Mouse (Mus musculus) cortical plate, adult 2 months (tissue): ENCODE results near the gene Josd2. TPM values are rescaled to one million over a fixed set of nuclear protein-coding genes. Genes with fewer than 3 reads are reported as not detected.

Experiments used
- H3K27ac ChIP-seq: fragments of 200-500 bp; 2 replicates; pipeline ENCODE4 v1.5.1; 2012; ENCODE audit warnings: low read length, control low read depth, inconsistent platforms; ENCODE audit not compliant: insufficient read depth
- H3K4me1 ChIP-seq: fragments of 200-500 bp; 2 replicates; pipeline ENCODE4 v1.6.1; 2011; ENCODE audit warnings: low read length; ENCODE audit not compliant: control insufficient read depth, insufficient read depth
- H3K4me3 ChIP-seq: fragments of 200-500 bp; 2 replicates; pipeline ENCODE4 v1.5.1; 2011; ENCODE audit warnings: mild to moderate bottlenecking, low read length, control low read depth; ENCODE audit not compliant: insufficient read depth
- CTCF ChIP-seq: fragments of 200-500 bp; IDR thresholded peaks from 2 replicates; pipeline ENCODE4 v1.5.1; 2011; ENCODE audit warnings: mild to moderate bottlenecking, control low read depth, low read length; ENCODE audit not compliant: insufficient read depth; ENCODE audit errors: extremely low read depth
- POLR2A ChIP-seq: fragments of 200-500 bp; IDR thresholded peaks from 2 replicates; pipeline ENCODE4 v1.6.1; 2011; ENCODE audit warnings: mild to moderate bottlenecking, low read length, control low read depth; ENCODE audit not compliant: insufficient read depth; ENCODE audit errors: extremely low read depth
- polyA plus RNA-seq: library from polyadenylated mRNA; depleted of rRNA; stranded (reverse); fragments of >200 nt; gene quantifications from 2 replicates; pipeline ENCODE4 v1.2.3, GENCODE M21; 2012

Josd2 gene
- polyA plus RNA-seq, 1 experiment, result 256 TPM

DNA sequence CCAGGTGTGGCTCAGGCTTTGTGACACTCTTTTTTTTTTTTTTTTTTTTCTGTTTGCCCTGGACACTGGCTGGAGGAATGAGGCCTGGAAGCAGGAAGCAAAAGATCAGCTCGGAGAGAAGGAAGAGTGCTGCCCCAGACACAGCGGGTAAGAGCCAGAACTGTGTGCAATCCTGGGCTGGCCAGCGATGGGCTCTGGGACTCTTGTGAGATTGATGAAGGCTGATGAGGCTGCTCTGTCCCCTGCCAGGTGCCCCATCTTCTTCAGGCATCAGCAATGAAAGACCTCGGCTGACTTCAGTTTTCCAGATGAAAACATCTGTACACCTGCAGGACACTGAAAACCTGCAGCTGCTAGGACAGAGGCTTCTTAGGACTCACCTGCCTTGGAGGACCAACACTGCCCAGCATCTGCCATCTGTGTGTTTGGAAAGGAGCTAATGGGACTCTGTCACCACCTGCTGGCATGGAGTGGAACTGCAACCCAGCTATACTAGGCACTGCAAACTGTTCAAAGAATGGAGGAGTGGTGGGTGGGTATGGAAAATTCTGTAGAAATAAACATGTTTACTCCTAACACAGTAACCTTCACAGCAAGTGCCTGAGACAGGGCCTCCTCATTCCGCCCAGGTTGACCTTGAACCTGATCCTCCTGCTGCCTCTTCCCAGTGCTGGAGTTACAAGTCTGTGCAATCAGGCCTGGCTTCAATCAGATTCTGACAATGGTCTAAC lies 17.2 kb downstream of the Josd2 start:
- no peaks in the 10 kb centered on the region for H3K4me1 ChIP-seq
- H3K27ac ChIP-seq, result peak overlapping the region; percentile 66; the same call in 1 of the 2 replicates
- TF ChIP-seq CTCF (peak; percentile 99), POLR2A (no peak)
- H3K4me3 ChIP-seq, result no peak overlapping the region

DNA sequence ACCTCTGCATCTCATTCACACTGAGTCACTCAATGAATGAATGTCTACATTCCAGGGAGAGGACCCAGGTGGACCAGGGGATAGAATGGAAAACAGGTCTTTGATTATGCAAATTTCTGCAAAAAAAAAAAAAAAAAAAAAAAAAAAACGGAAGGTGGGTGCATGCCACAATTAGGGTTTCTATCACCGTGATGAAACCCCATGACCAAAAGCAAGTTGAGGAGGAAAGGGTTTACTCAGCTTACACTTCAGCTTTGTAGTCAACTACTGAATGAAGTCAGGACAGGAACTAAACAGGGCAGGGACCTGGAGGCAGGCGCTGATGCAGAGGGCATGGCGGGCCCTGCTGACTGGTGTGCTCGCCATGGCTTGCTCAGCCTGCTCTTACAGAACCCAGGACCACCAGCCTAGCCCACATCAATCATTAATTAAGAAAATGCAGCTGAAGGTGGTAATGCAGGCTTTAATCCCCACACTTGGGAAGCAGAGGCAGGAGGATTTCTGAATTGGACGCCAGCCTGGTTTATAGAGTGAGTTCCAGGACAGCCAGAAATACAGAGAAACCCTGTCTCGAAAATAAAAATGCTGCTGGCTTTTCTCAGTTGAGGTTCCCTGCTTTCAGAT lies 17.9 kb downstream of the Josd2 start:
- H3K27ac ChIP-seq, result no peak overlapping the region

DNA sequence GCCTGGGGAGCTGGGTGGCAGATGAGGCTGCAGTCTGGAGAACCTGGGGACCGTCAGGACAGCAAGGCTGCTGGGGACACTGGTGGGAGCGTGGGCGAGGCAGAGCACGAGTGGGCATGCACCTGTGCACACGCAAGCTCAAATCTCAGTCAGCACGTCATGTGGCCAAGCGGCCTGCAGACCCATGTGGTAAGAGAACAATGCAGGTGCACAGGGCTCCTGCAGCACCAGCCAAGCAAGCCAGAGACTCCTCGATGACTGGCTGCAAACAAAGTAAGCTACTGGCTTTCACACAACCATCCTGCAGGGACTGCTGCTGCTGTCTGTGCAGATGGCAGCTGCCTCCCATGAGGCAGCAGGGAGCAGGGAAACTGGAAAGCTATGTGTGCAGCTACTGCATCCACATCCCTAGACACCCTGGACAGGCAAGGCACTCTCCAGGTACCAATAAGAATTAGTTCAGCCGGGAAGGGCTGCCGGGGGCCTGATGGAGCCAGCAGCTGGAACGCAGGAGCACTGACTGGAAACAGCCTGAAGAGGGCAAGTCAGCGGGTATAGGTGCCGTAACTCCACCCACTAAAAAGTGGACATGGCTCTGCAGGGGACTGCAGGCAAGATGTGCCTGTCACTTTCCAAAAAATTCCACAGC lies 19.3 kb downstream of the Josd2 start:
- Histone ChIP-seq H3K4me3 (no peak overlapping the region), H3K4me1 (no peaks in the 10 kb centered on the region), H3K27ac (0 out of 2 replicates have a peak overlapping the region, but pooled peaks have one; percentile 1)
- TF ChIP-seq CTCF, result no peak
- TF ChIP-seq POLR2A, result no peak

More for the DNA sequence above, 17.9 kb downstream of the Josd2 start:
- TF ChIP-seq CTCF, result no peak
- no peak for TF ChIP-seq POLR2A
- no peaks in the 10 kb centered on the region for H3K4me1 ChIP-seq
- H3K4me3 ChIP-seq, result no peak overlapping the region

DNA sequence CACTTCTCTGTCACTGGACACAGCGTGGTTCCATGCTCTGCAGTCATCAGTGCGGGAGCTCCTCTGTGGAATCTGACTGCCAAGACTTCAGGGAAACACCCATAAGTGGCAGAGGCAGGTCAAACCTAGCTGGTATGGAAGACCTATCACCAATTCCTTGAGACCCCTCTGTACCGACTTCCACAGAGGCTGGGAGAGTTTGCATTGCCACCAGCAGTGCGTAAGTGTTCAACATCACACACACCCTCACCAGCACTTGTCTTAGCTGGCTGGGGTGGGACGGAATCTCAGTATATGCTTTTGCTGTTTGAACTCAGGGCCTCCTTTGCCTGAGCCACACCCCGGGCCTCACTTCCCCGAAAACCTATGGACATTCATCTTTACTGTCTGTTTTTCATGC lies 20.2 kb downstream of the Josd2 start:
- no peak for TF ChIP-seq POLR2A
- no peak for TF ChIP-seq CTCF
- Histone ChIP-seq H3K4me3 (no peak overlapping the region), H3K27ac (no peak overlapping the region), H3K4me1 (no peaks in the 10 kb centered on the region)

DNA sequence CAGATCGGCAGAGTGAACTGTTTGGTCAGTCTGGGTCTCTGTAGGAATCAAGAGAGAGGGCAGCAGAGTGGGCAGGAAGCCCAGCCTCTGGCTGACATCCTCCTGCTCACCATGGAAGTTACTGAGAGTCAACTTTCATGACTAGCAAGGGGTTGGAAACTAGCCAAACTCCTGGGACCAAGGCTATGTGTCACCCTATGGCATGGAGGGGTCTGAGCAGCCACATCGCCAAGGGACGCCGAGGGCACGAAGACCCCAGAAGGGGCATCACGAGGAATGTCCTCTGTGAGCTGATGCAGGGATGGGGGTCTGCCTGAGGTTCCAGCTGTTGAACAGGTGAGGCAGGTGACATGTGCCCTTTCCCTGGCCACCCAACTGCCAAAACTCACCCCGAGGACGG lies 20.8 kb downstream of the Josd2 start:
- no peak overlapping the region for H3K4me3 ChIP-seq
- H3K27ac ChIP-seq, result no peak overlapping the region
- TF ChIP-seq POLR2A (no peak), CTCF (no peak)
- no peaks in the 10 kb centered on the region for H3K4me1 ChIP-seq

DNA sequence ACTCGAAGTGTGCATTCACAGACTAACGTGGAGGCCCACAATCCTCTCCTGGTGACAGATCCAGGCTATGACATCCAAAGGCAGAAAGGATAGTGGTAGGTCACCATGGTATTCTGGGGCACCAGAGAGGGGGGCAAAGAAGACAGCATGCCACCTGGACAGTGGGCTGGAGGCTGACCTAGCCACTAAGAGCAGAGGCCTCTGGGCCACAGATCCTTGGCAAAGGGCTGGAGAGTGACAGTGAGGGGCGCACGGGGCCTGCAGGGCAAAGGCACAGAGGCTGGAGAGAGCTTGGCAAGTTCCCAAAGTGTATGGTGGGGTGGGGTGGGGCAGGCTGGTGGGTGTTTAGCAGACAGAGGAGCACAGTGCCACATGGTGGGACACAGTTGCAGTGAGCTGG lies 22.5 kb downstream of the Josd2 start:
- H3K4me1 ChIP-seq, result peaks cover 4% of the 10 kb centered on the region
- H3K27ac ChIP-seq, result no peak overlapping the region
- no peak overlapping the region for H3K4me3 ChIP-seq
- no peak for TF ChIP-seq CTCF
- TF ChIP-seq POLR2A, result no peak

DNA sequence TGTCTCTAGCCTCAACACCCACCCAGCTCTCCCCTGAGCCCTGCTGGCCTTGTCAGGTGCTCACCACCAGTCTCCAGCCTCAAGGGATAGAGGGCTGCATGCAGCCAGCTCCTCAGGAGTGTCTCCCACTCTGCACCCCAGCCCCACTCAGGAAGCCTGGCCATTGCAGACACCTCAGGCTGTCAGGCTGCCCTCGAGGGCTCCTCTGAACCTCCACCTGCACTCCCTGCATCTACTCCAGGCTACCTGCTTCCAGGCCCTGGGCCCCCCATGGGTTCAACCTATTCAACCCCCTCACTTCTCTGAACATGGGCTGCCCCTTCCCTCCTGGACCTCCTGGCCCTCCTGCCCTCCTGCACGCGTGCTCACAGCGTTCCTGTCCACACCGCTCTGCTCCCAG lies 23.6 kb downstream of the Josd2 start:
- Histone ChIP-seq H3K4me3 (no peak overlapping the region), H3K27ac (no peak overlapping the region), H3K4me1 (peaks cover 4% of the 10 kb centered on the region)
- no peak for TF ChIP-seq CTCF
- TF ChIP-seq POLR2A, result no peak

DNA sequence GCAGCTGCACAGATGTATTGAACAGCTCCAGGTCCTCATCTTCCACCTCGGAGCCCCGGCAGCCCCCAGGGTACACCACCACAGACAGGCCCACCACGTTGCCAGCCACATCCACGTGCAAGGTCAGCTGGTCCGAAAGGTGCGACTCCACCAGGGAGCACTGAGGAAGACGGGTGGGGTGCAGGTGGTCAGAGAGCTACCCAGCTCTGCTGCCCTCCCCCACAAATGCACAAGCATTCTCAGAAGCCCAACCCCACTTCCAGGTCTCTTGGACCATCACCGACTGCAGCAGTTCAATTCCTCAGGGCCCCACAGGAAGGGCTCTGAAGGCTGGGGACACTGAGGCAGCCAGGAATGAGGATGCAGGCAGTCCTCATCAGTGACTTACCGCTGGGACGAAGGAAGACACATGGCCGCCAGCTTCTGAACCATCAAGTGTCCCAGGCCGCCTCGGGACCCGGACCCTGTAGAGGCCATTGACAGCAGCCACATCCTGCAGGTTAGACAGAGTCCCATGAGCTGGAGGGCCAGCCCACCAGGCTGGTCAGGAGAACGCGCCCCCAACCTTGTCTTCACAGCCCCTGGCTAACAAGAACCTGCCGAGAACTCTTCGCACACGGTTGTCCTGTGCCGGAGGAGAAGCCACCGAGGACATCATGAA lies 24.5 kb downstream of the Josd2 start:
- Histone ChIP-seq H3K4me1 (peaks cover 4% of the 10 kb centered on the region), H3K4me3 (no peak overlapping the region), H3K27ac (no peak overlapping the region)
- TF ChIP-seq CTCF (no peak), POLR2A (no peak)

DNA sequence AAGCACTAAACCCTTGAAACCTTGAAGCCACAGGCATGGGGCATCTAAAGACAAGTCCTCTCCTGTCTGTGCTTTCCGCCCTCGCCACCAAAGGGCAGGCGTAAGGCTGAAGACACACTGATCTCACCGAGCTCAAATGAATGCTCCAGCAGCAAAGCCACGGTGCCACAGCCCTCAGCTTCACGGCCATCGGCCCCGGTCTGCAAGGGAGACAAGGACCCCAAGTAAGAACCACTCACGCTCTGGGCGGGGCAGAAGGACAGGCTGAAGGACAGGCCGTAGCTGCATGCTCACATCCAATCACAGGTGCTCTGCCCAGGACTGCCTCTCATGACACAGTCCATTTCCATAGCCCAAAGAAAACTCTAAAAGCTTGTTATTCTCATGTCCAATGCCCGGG lies 26.9 kb downstream of the Josd2 start:
- H3K4me1 ChIP-seq, result peaks cover 4% of the 10 kb centered on the region
- no peak overlapping the region for H3K27ac ChIP-seq
- peak overlapping the region; percentile 84; the same call in 1 of the 2 replicates for H3K4me3 ChIP-seq
- TF ChIP-seq POLR2A (no peak), CTCF (no peak)
